Mouse (Mus musculus) limb, embryonic 14.5 days (tissue): Measurements from ENCODE around the gene Ablim1. TPM values are rescaled to one million over a fixed set of nuclear protein-coding genes. Genes with fewer than 3 reads are reported as not detected.

Experiments
- ATAC-seq: fragments of 200-750 bp; cut with Nextera tagmentation; 2 replicates; pipeline ENCODE4 v1.8.0; 2017; ENCODE audit warnings: low read depth, moderate number of reproducible peaks, moderate TSS enrichment; ENCODE audit not compliant: low FRiP score
- DNase-seq: peaks from one replicate; pipeline ENCODE4 v3.0.0-alpha.2; 2015; ENCODE audit warnings: low spot score
- H3K27ac ChIP-seq: fragments of 300-500 bp; sonication (generic); replicated peaks from 2 replicates; pipeline ENCODE4 v1.5.1; 2014; ENCODE audit warnings: low read depth, mild to moderate bottlenecking, low read length, moderate library complexity, mixed read lengths
- H3K27me3 ChIP-seq: fragments of 300-500 bp; sonication (generic); 2 replicates; pipeline ENCODE4 v1.6.1; 2014; ENCODE audit warnings: low read length, mixed read lengths; ENCODE audit not compliant: control insufficient read depth, insufficient read depth
- H3K36me3 ChIP-seq: fragments of 300-500 bp; sonication (generic); 2 replicates; pipeline ENCODE4 v1.6.1; 2014; ENCODE audit warnings: mild to moderate bottlenecking, low read length, moderate library complexity, mixed read lengths; ENCODE audit not compliant: control insufficient read depth, insufficient read depth
- H3K4me1 ChIP-seq: fragments of 300-500 bp; sonication (generic); 2 replicates; pipeline ENCODE4 v1.6.1; 2014; ENCODE audit warnings: antibody characterized with exemption, low read length, mixed read lengths; ENCODE audit not compliant: control insufficient read depth, insufficient read depth
- H3K4me2 ChIP-seq: fragments of 300-500 bp; sonication (generic); replicated peaks from 2 replicates; pipeline ENCODE4 v1.6.1; 2014; ENCODE audit warnings: low read depth, mild to moderate bottlenecking, low read length, moderate library complexity; ENCODE audit not compliant: severe bottlenecking
- H3K4me3 ChIP-seq: fragments of 300-500 bp; sonication (generic); replicated peaks from 2 replicates; pipeline ENCODE4 v1.5.1; 2014; ENCODE audit warnings: low read length
- H3K9ac ChIP-seq: fragments of 300-500 bp; sonication (generic); 2 replicates; pipeline ENCODE4 v1.6.1; 2014; ENCODE audit warnings: mild to moderate bottlenecking, low read depth, low read length, moderate library complexity; ENCODE audit not compliant: severe bottlenecking
- H3K9me3 ChIP-seq: fragments of 300-500 bp; sonication (generic); 2 replicates; pipeline ENCODE4 v1.6.1; 2016; ENCODE audit warnings: low read length; ENCODE audit not compliant: control insufficient read depth
- POLR2A ChIP-seq: fragments of 200-500 bp; IDR thresholded peaks from 2 replicates; pipeline ENCODE4 v1.8.0; 2012; ENCODE audit warnings: inconsistent platforms, mild to moderate bottlenecking, moderate library complexity, borderline replicate concordance; ENCODE audit not compliant: insufficient read depth, insufficient read length; ENCODE audit errors: extremely low read depth
- WGBS: fragments of 180-500 bp; shearing (Covaris S2); extraction: QIAGEN DNeasy Blood & Tissue Kit; methylation state at CpG from one replicate; pipeline ENCODE4 v1.1.7; 2014; 5-methylcytosine and 5-hydroxymethylcytosine counted together
- polyA plus RNA-seq, 2 experiments: library from polyadenylated mRNA; depleted of rRNA in 1 of 2; stranded (reverse) in 1 of 2; unstranded in 1 of 2; fragments of >200 nt; fragmentation: Nextera tagmentation in 1 of 2; extraction: Ambion mirVana in 1 of 2; gene quantifications; 2 replicates each; pipeline versions ENCODE4 v1.2.1 to v1.2.3; 2012 to 2014

The Ablim1 gene
- polyA plus RNA-seq, 2 experiments: 30.6 to 76.9 TPM

GRCm38 (mm10) chr19:57181852-57182528 lies 132.7 kb downstream of the Ablim1 start:
- peaks cover 14% of the 10 kb centered on the region for H3K4me1 ChIP-seq
- WGBS: 84% methylated on average over 10 of the region's 10 CpGs
- no peak overlapping the region for H3K4me3 ChIP-seq
- no peak for TF ChIP-seq POLR2A
- no peaks in the 10 kb centered on the region for H3K36me3 ChIP-seq
- no peak for ATAC-seq
- no peak overlapping the region for H3K9ac ChIP-seq
- no peaks in the 10 kb centered on the region for H3K9me3 ChIP-seq
- no peaks in the 10 kb centered on the region for H3K27me3 ChIP-seq
- no peak for DNase-seq
- H3K27ac ChIP-seq: no peak overlapping the region
- no peak overlapping the region for H3K4me2 ChIP-seq

- ATAC-seq (no peak), DNase-seq (no peak)
- Histone ChIP-seq H3K4me2 (no peak overlapping the region), H3K4me3 (no peak overlapping the region), H3K4me1 (peaks cover 14% of the 10 kb centered on the region), H3K9ac (no peak overlapping the region), H3K27ac (no peak overlapping the region), H3K9me3 (no peaks in the 10 kb centered on the region), H3K27me3 (no peaks in the 10 kb centered on the region), H3K36me3 (no peaks in the 10 kb centered on the region)
- no peak for TF ChIP-seq POLR2A
- 93% methylated on average over 6 of the region's 6 CpGs for WGBS
Measured at GRCm38 (mm10) chr19:57181317-57181716, 133.4 kb downstream of the Ablim1 start.

- Histone ChIP-seq H3K27ac (no peak overlapping the region), H3K9ac (no peak overlapping the region)
- no peak for ATAC-seq
Measured at GRCm38 (mm10) chr19:57180908-57181307, 133.8 kb downstream of the Ablim1 start.

GRCm38 (mm10) chr19:57180333-57180732 lies 134.4 kb downstream of the Ablim1 start:
- H3K9me3 ChIP-seq: no peaks in the 10 kb centered on the region
- H3K4me2 ChIP-seq: no peak overlapping the region
- DNase-seq: no peak
- WGBS: 19% methylated on average over 9 of the region's 9 CpGs
- no peak for ATAC-seq
- peaks cover 14% of the 10 kb centered on the region for H3K4me1 ChIP-seq
- H3K27ac ChIP-seq: no peak overlapping the region
- H3K27me3 ChIP-seq: no peaks in the 10 kb centered on the region
- no peak for TF ChIP-seq POLR2A
- no peak overlapping the region for H3K4me3 ChIP-seq
- no peaks in the 10 kb centered on the region for H3K36me3 ChIP-seq
- H3K9ac ChIP-seq: no peak overlapping the region

More at GRCm38 (mm10) chr19:57180908-57181307, 133.8 kb downstream of the Ablim1 start:
- Histone ChIP-seq H3K4me1 (peaks cover 14% of the 10 kb centered on the region), H3K4me2 (no peak overlapping the region), H3K4me3 (no peak overlapping the region), H3K27me3 (no peaks in the 10 kb centered on the region), H3K9me3 (no peaks in the 10 kb centered on the region), H3K36me3 (no peaks in the 10 kb centered on the region)
- no peak for TF ChIP-seq POLR2A
- no peak for DNase-seq
- 76% methylated on average over 3 of the region's 3 CpGs for WGBS

GRCm38 (mm10) chr19:57179269-57179668 lies 135.4 kb downstream of the Ablim1 start:
- Histone ChIP-seq H3K36me3 (no peaks in the 10 kb centered on the region), H3K9me3 (no peaks in the 10 kb centered on the region), H3K4me2 (no peak overlapping the region), H3K27ac (no peak overlapping the region), H3K4me3 (no peak overlapping the region), H3K4me1 (peaks cover 14% of the 10 kb centered on the region), H3K27me3 (no peaks in the 10 kb centered on the region), H3K9ac (no peak overlapping the region)
- ATAC-seq (no peak), DNase-seq (no peak)
- no peak for TF ChIP-seq POLR2A
- WGBS: 60% methylated on average over 7 of the region's 7 CpGs
